Mouse (Mus musculus) lung, embryonic 16.5 days (tissue): ENCODE measurements around the gene Hba-x. TPM values are rescaled to one million over a fixed set of nuclear protein-coding genes. Genes with fewer than 3 reads are reported as not detected.

ENCODE experiments used
- ATAC-seq: fragments of 200-750 bp; cut with Nextera tagmentation; 2 replicates; pipeline ENCODE4 v1.8.0; 2017; ENCODE audit warnings: low read depth, mild to moderate bottlenecking, moderate library complexity
- H3K27ac ChIP-seq: fragments of 300-500 bp; sonication (generic); 2 replicates; pipeline ENCODE4 v1.5.1; 2014; ENCODE audit warnings: mild to moderate bottlenecking, control low read depth, low read length
- H3K27me3 ChIP-seq: fragments of 300-500 bp; sonication (generic); 2 replicates; pipeline ENCODE4 v1.6.1; 2014; ENCODE audit warnings: low read depth, low read length, mixed read lengths; ENCODE audit not compliant: control insufficient read depth, insufficient read depth
- H3K36me3 ChIP-seq: fragments of 300-500 bp; sonication (generic); 2 replicates; pipeline ENCODE4 v1.6.1; 2014; ENCODE audit warnings: low read length; ENCODE audit not compliant: control insufficient read depth, insufficient read depth
- H3K4me1 ChIP-seq: fragments of 300-500 bp; sonication (generic); replicated peaks from 2 replicates; pipeline ENCODE4 v1.6.1; 2014; ENCODE audit warnings: low read length, mixed read lengths; ENCODE audit not compliant: control insufficient read depth, insufficient read depth
- H3K4me2 ChIP-seq: fragments of 300-500 bp; sonication (generic); 2 replicates; pipeline ENCODE4 v1.6.1; 2014; ENCODE audit warnings: low read depth, low read length, control low read depth
- H3K4me3 ChIP-seq: fragments of 300-500 bp; sonication (generic); 2 replicates; pipeline ENCODE4 v1.5.1; 2014; ENCODE audit warnings: mild to moderate bottlenecking, low read length, control low read depth
- H3K9ac ChIP-seq: fragments of 300-500 bp; sonication (generic); 2 replicates; pipeline ENCODE4 v1.6.1; 2014; ENCODE audit warnings: low read length, control low read depth
- H3K9me3 ChIP-seq: fragments of 300-500 bp; sonication (generic); 2 replicates; pipeline ENCODE4 v1.6.1; 2016; ENCODE audit warnings: low read length; ENCODE audit not compliant: control insufficient read depth
- WGBS: fragments of 180-500 bp; shearing (Covaris S2); extraction: QIAGEN DNeasy Blood & Tissue Kit; methylation state at CpG from one replicate; pipeline ENCODE4 v1.1.7; 2014; 5-methylcytosine and 5-hydroxymethylcytosine counted together
- polyA plus RNA-seq: library from polyadenylated mRNA; unstranded; fragments of >200 nt; fragmentation: Nextera tagmentation; extraction: Ambion mirVana; gene quantifications from 2 replicates; pipeline ENCODE4 v1.2.1, GENCODE M21; 2015

Gene Hba-x
- polyA plus RNA-seq, 1 experiment from 2014 or later: 68.2 TPM

DNA sequence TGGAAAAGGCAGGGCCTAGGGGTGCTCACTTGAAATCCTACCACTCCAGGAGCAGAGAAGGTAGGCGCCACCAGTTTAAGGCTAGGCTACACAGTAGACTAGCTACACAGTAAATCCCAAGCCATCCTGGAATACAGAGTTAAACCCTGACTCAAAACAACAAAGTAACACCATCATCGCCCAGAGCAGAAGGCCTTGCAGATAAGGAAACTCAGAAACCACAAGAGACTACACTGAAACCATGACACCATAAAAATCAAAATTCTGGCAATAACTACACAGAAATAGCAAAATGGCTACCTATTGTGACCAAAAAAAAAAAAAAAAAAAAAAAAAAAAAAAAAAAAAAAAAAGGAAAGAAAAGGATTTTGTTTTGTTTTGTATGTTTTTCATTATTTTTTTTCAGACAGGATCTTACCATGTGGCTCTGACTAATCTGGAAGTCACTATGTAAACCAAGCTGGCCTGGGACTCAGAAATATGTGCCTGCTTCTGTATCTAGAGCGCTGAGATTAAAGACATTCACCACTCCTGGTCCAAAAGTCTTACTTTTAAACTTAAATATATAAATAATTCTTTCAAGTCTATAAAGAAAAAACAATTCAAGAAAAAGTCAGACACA, 11.0 kb upstream of the Hba-x start:
- Histone ChIP-seq H3K4me1 (peaks cover 7% of the 10 kb centered on the region), H3K9ac (no peak overlapping the region), H3K36me3 (peaks cover 4% of the 10 kb centered on the region; the same call in 1 of the 2 replicates), H3K9me3 (no peaks in the 10 kb centered on the region), H3K4me2 (no peak overlapping the region), H3K27ac (no peak overlapping the region), H3K27me3 (no peaks in the 10 kb centered on the region; the same call in 1 of the 2 replicates), H3K4me3 (no peak overlapping the region)
- no peak for ATAC-seq
- 88% methylated on average over 3 of the region's 3 CpGs for WGBS

DNA sequence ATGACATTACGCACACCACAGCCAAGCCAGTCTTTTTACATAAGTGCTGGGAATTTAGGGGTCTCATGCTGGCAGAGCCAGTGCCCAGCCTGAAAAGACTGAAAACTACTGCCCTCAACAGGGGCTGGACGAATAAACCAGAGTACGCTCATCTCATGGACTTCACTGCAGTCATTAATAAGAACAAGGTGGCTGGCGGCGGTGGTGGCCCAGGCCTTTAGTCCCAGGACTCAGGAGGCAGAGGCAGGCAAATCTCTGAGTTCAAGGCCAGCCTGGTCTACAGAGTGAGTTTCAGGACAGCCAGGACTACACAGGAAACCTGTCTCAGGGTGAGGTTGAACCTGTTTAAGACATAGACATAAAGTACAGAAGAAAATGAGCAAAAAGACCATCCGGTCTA, 10.0 kb upstream of the Hba-x start:
- no peak for ATAC-seq
- Histone ChIP-seq H3K36me3 (0 out of 2 replicates have a peak, but pooled peaks cover 2% of the 10 kb centered on the region), H3K4me1 (peaks cover 7% of the 10 kb centered on the region), H3K4me3 (no peak overlapping the region), H3K9ac (no peak overlapping the region), H3K9me3 (no peaks in the 10 kb centered on the region), H3K27me3 (no peaks in the 10 kb centered on the region; the same call in 1 of the 2 replicates), H3K4me2 (no peak overlapping the region), H3K27ac (no peak overlapping the region)
- 92% methylated on average over 6 of the region's 6 CpGs for WGBS

GRCm38 (mm10) chr11:32266776-32267175, 9.4 kb upstream of the Hba-x start:
- peak overlapping the region; percentile 88 for H3K9ac ChIP-seq

DNA sequence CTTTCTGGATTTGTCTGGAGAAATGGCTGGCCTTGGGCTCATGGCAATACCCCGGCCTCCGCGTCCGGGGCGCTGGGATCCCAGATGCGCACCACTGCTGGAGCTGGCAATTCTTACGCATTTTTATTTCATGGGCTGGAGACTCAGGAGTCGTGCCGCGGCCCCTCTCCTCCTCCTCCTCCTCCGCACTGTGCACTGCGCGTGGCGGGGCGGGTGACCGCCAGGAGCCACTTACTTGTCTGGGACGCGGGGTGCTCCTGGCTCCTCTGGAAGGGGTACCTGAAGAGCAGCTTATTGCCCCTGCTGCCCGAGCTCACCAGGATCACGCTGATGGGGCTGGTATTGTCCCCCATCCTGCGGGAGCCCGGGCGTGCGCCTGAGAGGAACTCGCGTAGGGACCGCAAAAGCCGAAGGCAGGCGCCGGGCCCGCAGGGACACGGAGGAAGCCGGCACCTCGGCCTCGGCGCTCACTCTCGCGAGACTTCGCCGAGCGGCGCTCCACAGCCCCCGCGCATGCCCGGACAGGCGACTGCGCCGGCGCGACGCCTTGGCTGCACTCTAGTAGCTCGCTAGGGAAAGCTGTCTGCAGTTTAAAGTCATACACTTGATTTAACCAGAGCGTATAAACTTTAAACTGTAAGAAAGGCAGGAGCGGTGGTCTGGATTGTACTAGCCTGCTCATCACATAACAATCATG, 8.9 kb upstream of the Hba-x start, which contains the start of gene Nprl3:
Gene Nprl3, minus strand, starts transcription at position 520 of the 697 bp plus-strand sequence.
- peak; percentile 99 for ATAC-seq
- WGBS: under 1% methylated on average over 54 of the region's 54 CpGs
- Histone ChIP-seq H3K9ac (peak within 1 kb of the TSS; percentile 88), H3K4me2 (peak within 1 kb of the TSS; percentile 73), H3K9me3 (no peaks in the 10 kb centered on the region), H3K27ac (peak within 1 kb of the TSS; percentile 78), H3K36me3 (no peaks in the 10 kb centered on the region), H3K27me3 (no peaks in the 10 kb centered on the region; the same call in none of the 2 replicates), H3K4me3 (peak within 1 kb of the TSS; percentile 63), H3K4me1 (peaks cover 7% of the 10 kb centered on the region)

More at GRCm38 (mm10) chr11:32266776-32267175, 9.4 kb upstream of the Hba-x start:
- Histone ChIP-seq H3K27me3 (no peaks in the 10 kb centered on the region; the same call in none of the 2 replicates), H3K36me3 (0 out of 2 replicates have a peak, but pooled peaks cover 1% of the 10 kb centered on the region), H3K4me1 (peaks cover 7% of the 10 kb centered on the region), H3K4me2 (peak overlapping the region; percentile 73), H3K27ac (peak overlapping the region; percentile 78), H3K4me3 (peak overlapping the region; percentile 63), H3K9me3 (no peaks in the 10 kb centered on the region)
- 10% methylated on average over 6 of the region's 6 CpGs for WGBS
- ATAC-seq: no peak

DNA sequence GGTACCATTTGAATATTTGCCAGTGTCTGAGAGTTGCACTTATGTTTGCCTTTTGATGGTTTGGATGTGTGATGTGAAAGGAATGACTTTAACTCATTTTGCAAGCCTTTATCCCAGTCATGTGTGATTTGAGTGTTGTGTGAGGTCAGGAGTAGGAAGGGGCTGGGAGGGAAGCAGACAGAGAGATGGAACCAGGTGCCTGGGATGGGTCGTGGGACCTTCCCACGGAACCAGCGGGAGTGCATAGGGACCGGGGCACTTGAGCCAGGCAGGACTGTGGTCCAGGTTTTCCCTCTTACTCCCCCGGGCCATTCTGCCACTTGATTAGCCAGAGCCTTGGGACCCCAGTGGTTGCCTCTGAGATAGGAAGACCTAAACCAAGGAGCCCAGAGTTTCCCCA, 8.2 kb upstream of the Hba-x start:
- Histone ChIP-seq H3K9me3 (no peaks in the 10 kb centered on the region), H3K9ac (peak overlapping the region; percentile 63), H3K27ac (peak overlapping the region; percentile 68; the same call in 1 of the 2 replicates), H3K4me1 (peaks cover 7% of the 10 kb centered on the region), H3K27me3 (no peaks in the 10 kb centered on the region; the same call in none of the 2 replicates), H3K36me3 (no peaks in the 10 kb centered on the region), H3K4me2 (peak overlapping the region; percentile 59), H3K4me3 (peak overlapping the region; percentile 63)
- peak; percentile 41 for ATAC-seq
- 17% methylated on average over 5 of the region's 5 CpGs for WGBS

GRCm38 (mm10) chr11:32268952-32269351, 7.2 kb upstream of the Hba-x start:
- Histone ChIP-seq H3K4me1 (peaks cover 7% of the 10 kb centered on the region), H3K36me3 (no peaks in the 10 kb centered on the region), H3K4me2 (no peak overlapping the region), H3K27me3 (no peaks in the 10 kb centered on the region; the same call in none of the 2 replicates), H3K9me3 (no peaks in the 10 kb centered on the region), H3K9ac (no peak overlapping the region), H3K4me3 (no peak overlapping the region), H3K27ac (no peak overlapping the region)
- whole genome bisulfite sequencing: 77% methylated on average over 5 of the region's 5 CpGs
- no peak for ATAC-seq

- H3K9me3 ChIP-seq: no peaks in the 10 kb centered on the region
- no peak overlapping the region for H3K27ac ChIP-seq
- no peak for ATAC-seq
- H3K4me2 ChIP-seq: no peak overlapping the region
- H3K27me3 ChIP-seq: no peaks in the 10 kb centered on the region; the same call in none of the 2 replicates
- peaks cover 7% of the 10 kb centered on the region for H3K4me1 ChIP-seq
- WGBS: 35% methylated on average over 4 of the region's 4 CpGs
- no peaks in the 10 kb centered on the region for H3K36me3 ChIP-seq
- no peak overlapping the region for H3K9ac ChIP-seq
- H3K4me3 ChIP-seq: no peak overlapping the region
Observed at GRCm38 (mm10) chr11:32271178-32271577, 5.0 kb upstream of the Hba-x start.

GRCm38 (mm10) chr11:32277736-32278457, 1.7 kb downstream of the Hba-x start:
- no peak for ATAC-seq
- Histone ChIP-seq H3K9me3 (no peaks in the 10 kb centered on the region), H3K4me3 (no peak overlapping the region), H3K36me3 (no peaks in the 10 kb centered on the region), H3K27ac (no peak overlapping the region), H3K4me1 (no peaks in the 10 kb centered on the region), H3K27me3 (peaks cover 8% of the 10 kb centered on the region), H3K9ac (no peak overlapping the region), H3K4me2 (no peak overlapping the region)
- 57% methylated on average over 21 of the region's 21 CpGs for WGBS

GRCm38 (mm10) chr11:32278458-32278957, 2.3 kb downstream of the Hba-x start:
- no peak for ATAC-seq
- Histone ChIP-seq H3K4me1 (no peaks in the 10 kb centered on the region), H3K4me2 (no peak overlapping the region), H3K9me3 (no peaks in the 10 kb centered on the region), H3K4me3 (no peak overlapping the region), H3K27me3 (peaks cover 8% of the 10 kb centered on the region), H3K27ac (no peak overlapping the region), H3K36me3 (no peaks in the 10 kb centered on the region), H3K9ac (no peak overlapping the region)
- 73% methylated on average over 12 of the region's 12 CpGs for WGBS
